Mouse (Mus musculus): Measurements from ENCODE around the gene Klhl11.
A peak's percentile ranks its signal among the peaks of the same experiment; 100 is the strongest.

Klhl11 gene

GRCm38 (mm10) chr11:100414021-100414913 lies 58.3 kb downstream of the Klhl11 start, which contains the start of gene P3h4:
P3h4 (minus strand) TSS chr11:100414836.
- peak; percentile 75 to 79 for DNase-seq (ENCODE audit: low spot score in 2 of 2)

- no peak for DNase-seq (ENCODE audit: low spot score in 2 of 2)
Measured at GRCm38 (mm10) chr11:100413541-100413940, 59.0 kb downstream of the Klhl11 start.

All from right cerebral cortex, postnatal 10 days (tissue).